Mouse (Mus musculus) thymus, adult 2 months (tissue): ENCODE measurements around the gene Vmn1r49.

Source experiments
- CTCF ChIP-seq: fragments of 200-500 bp; IDR thresholded peaks from 2 replicates; pipeline ENCODE4 v1.5.1; 2012; ENCODE audit warnings: mild to moderate bottlenecking, control low read depth, low read length, moderate library complexity, borderline replicate concordance; ENCODE audit not compliant: control insufficient read depth, poor library complexity, insufficient read depth; ENCODE audit errors: extremely low read depth
- POLR2A ChIP-seq: fragments of 200-500 bp; IDR thresholded peaks from 2 replicates; pipeline ENCODE4 v1.6.1; 2012; ENCODE audit warnings: mild to moderate bottlenecking, low read length, control low read depth, moderate library complexity; ENCODE audit not compliant: control insufficient read depth, poor library complexity, insufficient read depth; ENCODE audit errors: extremely low read depth

DNA sequence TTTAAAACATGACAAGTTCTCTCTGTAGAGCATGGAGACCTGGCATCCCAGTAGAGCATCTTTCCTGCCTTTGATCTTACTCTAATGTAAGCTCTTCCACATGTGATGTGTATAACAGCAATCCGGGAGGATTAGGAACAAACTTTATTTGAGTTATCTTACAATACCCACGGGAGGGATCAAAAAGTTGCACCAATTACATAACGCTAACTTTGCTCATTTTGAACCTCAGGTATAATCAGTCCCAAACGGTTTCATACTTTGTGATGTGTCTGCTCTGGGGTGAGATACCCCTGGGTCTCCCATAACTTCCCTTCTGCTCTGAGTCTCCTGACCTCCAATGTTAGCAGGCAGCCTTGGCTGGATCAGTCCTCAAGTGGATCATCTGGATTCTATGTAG, at the start of gene Vmn1r49:
- no peak for TF ChIP-seq POLR2A
- no peak for TF ChIP-seq CTCF
